Mouse (Mus musculus): ENCODE measurements around the gene Gm15557. TPM values are rescaled to one million over a fixed set of nuclear protein-coding genes. Genes with fewer than 3 reads are reported as not detected.
"Not testable (repeated sequence)": the region's sequence is repeated elsewhere in the genome, so short reads cannot be mapped to it uniquely, and the experiment has no call there.

Gm15557 gene
- not detected in 2 replicates for polyA plus RNA-seq (2014; fragmentation: Nextera tagmentation; extraction: Ambion mirVana)

GRCm38 (mm10) chr2:155940681-155941080, at the start of gene Gm15557:
Gm15557 (plus strand) TSS chr2:155940728.
- WGBS = 94% methylated on average over 3 of the region's 3 CpGs
- no peaks in the 10 kb centered on the region for H3K9me3 ChIP-seq (ENCODE audit: control insufficient read depth, low read length)
- H3K9ac ChIP-seq (ENCODE audit: low read depth, low read length) = no peak within 1 kb of the TSS
- DNase-seq (ENCODE audit: low spot score) (no peak), ATAC-seq (ENCODE audit: low FRiP score) (no peak)
- H3K27ac ChIP-seq (ENCODE audit: low read depth, low read length) = no peak within 1 kb of the TSS
- H3K36me3 ChIP-seq (ENCODE audit: control insufficient read depth, insufficient read depth, low read length) = no peaks in the 10 kb centered on the region
- no peak within 1 kb of the TSS for H3K4me3 ChIP-seq (ENCODE audit: low read depth, low read length)
- peaks cover 7% of the 10 kb centered on the region; the same call in 1 of the 2 replicates for H3K4me1 ChIP-seq (replicated peaks; ENCODE audit: control insufficient read depth, insufficient read depth, low read length)
- no peaks in the 10 kb centered on the region for H3K27me3 ChIP-seq (ENCODE audit: control insufficient read depth, insufficient read depth, low read length)
- H3K4me2 ChIP-seq (replicated peaks; ENCODE audit: low read depth, low read length) = no peak within 1 kb of the TSS

- WGBS = 91% methylated on average over 13 of the region's 13 CpGs
These were observed 46.1 kb upstream of the Gm15557 start for GRCm38 (mm10) chr2:155894307-155895045.

GRCm38 (mm10) chr2:155895046-155895735, 45.3 kb upstream of the Gm15557 start:
- H3K36me3 ChIP-seq (ENCODE audit: control insufficient read depth, insufficient read depth, low read length) = no peaks in the 10 kb centered on the region
- H3K9me3 ChIP-seq (ENCODE audit: control insufficient read depth, low read length) = no peaks in the 10 kb centered on the region
- no peaks in the 10 kb centered on the region for H3K27me3 ChIP-seq (ENCODE audit: control insufficient read depth, insufficient read depth, low read length)
- H3K27ac ChIP-seq (ENCODE audit: low read depth, low read length) = no peak overlapping the region
- ATAC-seq (ENCODE audit: low FRiP score) = no peak
- no peak for DNase-seq (ENCODE audit: low spot score)
- 92% methylated on average over 16 of the region's 16 CpGs for WGBS
- no peak overlapping the region for H3K4me2 ChIP-seq (replicated peaks; ENCODE audit: low read depth, low read length)
- no peaks in the 10 kb centered on the region for H3K4me1 ChIP-seq (replicated peaks; ENCODE audit: control insufficient read depth, insufficient read depth, low read length)
- no peak overlapping the region for H3K4me3 ChIP-seq (ENCODE audit: low read depth, low read length)
- H3K9ac ChIP-seq (ENCODE audit: low read depth, low read length) = no peak overlapping the region

More at GRCm38 (mm10) chr2:155894307-155895045, 46.1 kb upstream of the Gm15557 start:
- Histone ChIP-seq H3K36me3 (ENCODE audit: control insufficient read depth, insufficient read depth, low read length) (no peaks in the 10 kb centered on the region), H3K4me1 (replicated peaks; ENCODE audit: control insufficient read depth, insufficient read depth, low read length) (no peaks in the 10 kb centered on the region), H3K9me3 (ENCODE audit: control insufficient read depth, low read length) (no peaks in the 10 kb centered on the region), H3K27me3 (ENCODE audit: control insufficient read depth, insufficient read depth, low read length) (no peaks in the 10 kb centered on the region), H3K4me3 (ENCODE audit: low read depth, low read length) (no peak overlapping the region), H3K27ac (ENCODE audit: low read depth, low read length) (no peak overlapping the region), H3K4me2 (replicated peaks; ENCODE audit: low read depth, low read length) (no peak overlapping the region), H3K9ac (ENCODE audit: low read depth, low read length) (no peak overlapping the region)
- DNase-seq (ENCODE audit: low spot score) (no peak), ATAC-seq (ENCODE audit: low FRiP score) (no peak)

GRCm38 (mm10) chr2:155902989-155903631, 37.4 kb upstream of the Gm15557 start:
- no peaks in the 10 kb centered on the region for H3K27me3 ChIP-seq (ENCODE audit: control insufficient read depth, insufficient read depth, low read length)
- ATAC-seq (ENCODE audit: low FRiP score) = no peak
- no peaks in the 10 kb centered on the region for H3K9me3 ChIP-seq (ENCODE audit: control insufficient read depth, low read length)
- H3K36me3 ChIP-seq (ENCODE audit: control insufficient read depth, insufficient read depth, low read length) = no peaks in the 10 kb centered on the region
- H3K9ac ChIP-seq (ENCODE audit: low read depth, low read length) = no peak overlapping the region
- no peak overlapping the region for H3K27ac ChIP-seq (ENCODE audit: low read depth, low read length)
- 88% methylated on average over 16 of the region's 16 CpGs for WGBS
- DNase-seq (ENCODE audit: low spot score) = no peak
- H3K4me3 ChIP-seq (ENCODE audit: low read depth, low read length) = no peak overlapping the region
- H3K4me1 ChIP-seq (replicated peaks; ENCODE audit: control insufficient read depth, insufficient read depth, low read length) = no peaks in the 10 kb centered on the region
- H3K4me2 ChIP-seq (replicated peaks; ENCODE audit: low read depth, low read length) = no peak overlapping the region

- Histone ChIP-seq H3K4me1 (replicated peaks; ENCODE audit: control insufficient read depth, insufficient read depth, low read length) (no peaks in the 10 kb centered on the region), H3K9me3 (ENCODE audit: control insufficient read depth, low read length) (no peaks in the 10 kb centered on the region), H3K27ac (ENCODE audit: low read depth, low read length) (no peak overlapping the region), H3K27me3 (ENCODE audit: control insufficient read depth, insufficient read depth, low read length) (no peaks in the 10 kb centered on the region), H3K4me2 (replicated peaks; ENCODE audit: low read depth, low read length) (no peak overlapping the region), H3K4me3 (ENCODE audit: low read depth, low read length) (no peak overlapping the region), H3K36me3 (ENCODE audit: control insufficient read depth, insufficient read depth, low read length) (no peaks in the 10 kb centered on the region), H3K9ac (ENCODE audit: low read depth, low read length) (no peak overlapping the region)
- ATAC-seq (ENCODE audit: low FRiP score) = no peak
- no peak for DNase-seq (ENCODE audit: low spot score)
- WGBS = 92% methylated on average over 6 of the region's 6 CpGs
These were observed 36.9 kb upstream of the Gm15557 start for GRCm38 (mm10) chr2:155903632-155904008.

- Histone ChIP-seq H3K4me1 (replicated peaks; ENCODE audit: control insufficient read depth, insufficient read depth, low read length) (no peaks in the 10 kb centered on the region), H3K27me3 (ENCODE audit: control insufficient read depth, insufficient read depth, low read length) (no peaks in the 10 kb centered on the region), H3K9me3 (ENCODE audit: control insufficient read depth, low read length) (no peaks in the 10 kb centered on the region), H3K9ac (ENCODE audit: low read depth, low read length) (no peak overlapping the region), H3K4me3 (ENCODE audit: low read depth, low read length) (no peak overlapping the region), H3K27ac (ENCODE audit: low read depth, low read length) (no peak overlapping the region), H3K4me2 (replicated peaks; ENCODE audit: low read depth, low read length) (no peak overlapping the region), H3K36me3 (ENCODE audit: control insufficient read depth, insufficient read depth, low read length) (0 out of 2 replicates have a peak, but pooled peaks cover 1% of the 10 kb centered on the region)
- ATAC-seq (ENCODE audit: low FRiP score) (no peak), DNase-seq (ENCODE audit: low spot score) (no peak)
- WGBS = 90% methylated on average over 6 of the region's 6 CpGs
These were observed 25.8 kb upstream of the Gm15557 start for GRCm38 (mm10) chr2:155914684-155915083.

GRCm38 (mm10) chr2:155923143-155923542, 17.4 kb upstream of the Gm15557 start:
- ATAC-seq (ENCODE audit: low FRiP score) (no peak), DNase-seq (ENCODE audit: low spot score) (no peak)
- no peak overlapping the region for H3K9ac ChIP-seq (ENCODE audit: low read depth, low read length)

GRCm38 (mm10) chr2:155925213-155925612, 15.3 kb upstream of the Gm15557 start:
- H3K36me3 ChIP-seq (ENCODE audit: control insufficient read depth, insufficient read depth, low read length); H3K4me1 ChIP-seq (replicated peaks; ENCODE audit: control insufficient read depth, insufficient read depth, low read length); DNase-seq (ENCODE audit: low spot score); H3K4me3 ChIP-seq (ENCODE audit: low read depth, low read length); H3K9ac ChIP-seq (ENCODE audit: low read depth, low read length); H3K27me3 ChIP-seq (ENCODE audit: control insufficient read depth, insufficient read depth, low read length); H3K9me3 ChIP-seq (ENCODE audit: control insufficient read depth, low read length); H3K27ac ChIP-seq (ENCODE audit: low read depth, low read length); ATAC-seq (ENCODE audit: low FRiP score); H3K4me2 ChIP-seq (replicated peaks; ENCODE audit: low read depth, low read length): not testable (repeated sequence)
- 99% methylated on average over 6 of the region's 6 CpGs for WGBS

More at GRCm38 (mm10) chr2:155923143-155923542, 17.4 kb upstream of the Gm15557 start:
- Histone ChIP-seq H3K9me3 (ENCODE audit: control insufficient read depth, low read length) (no peaks in the 10 kb centered on the region), H3K4me2 (replicated peaks; ENCODE audit: low read depth, low read length) (no peak overlapping the region), H3K4me1 (replicated peaks; ENCODE audit: control insufficient read depth, insufficient read depth, low read length) (no peaks in the 10 kb centered on the region), H3K4me3 (ENCODE audit: low read depth, low read length) (no peak overlapping the region), H3K27me3 (ENCODE audit: control insufficient read depth, insufficient read depth, low read length) (no peaks in the 10 kb centered on the region), H3K36me3 (ENCODE audit: control insufficient read depth, insufficient read depth, low read length) (no peaks in the 10 kb centered on the region), H3K27ac (ENCODE audit: low read depth, low read length) (no peak overlapping the region)
- 95% methylated on average over 7 of the region's 7 CpGs for WGBS

All from hindbrain, embryonic 11.5 days (tissue).